Comparison of ENCODE assay signal across 9 mouse cellular contexts in the genomic region with DNA sequence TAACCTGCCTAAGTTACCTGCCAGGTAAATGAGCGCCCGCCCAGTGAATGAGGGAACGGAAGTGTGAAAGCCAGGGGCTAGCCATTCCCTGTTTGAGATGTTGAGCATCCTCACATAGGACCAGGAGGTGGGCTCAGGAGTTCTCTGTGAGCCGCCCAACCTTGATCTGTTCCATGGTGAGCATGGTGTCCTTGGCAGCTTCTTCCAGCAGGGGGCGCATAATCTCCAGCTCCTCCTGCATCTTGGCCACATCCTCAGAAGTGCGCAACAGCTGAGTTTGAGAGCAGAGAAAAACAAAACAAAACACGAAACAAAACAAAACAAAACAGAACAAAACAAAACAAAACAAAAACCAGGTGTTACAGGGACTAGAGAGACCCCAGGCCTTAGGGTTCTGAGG. TPM values are rescaled to one million over a fixed set of nuclear protein-coding genes. Genes with fewer than 3 reads are reported as not detected.
A peak's percentile ranks its signal among the peaks of the same experiment; 100 is the strongest.
DNase-seq lines count a peak whose midpoint lies in the region; TF ChIP-seq lines count a peak whose summit lies in the region.
"Had no signal": no experiment of that assay in that cellular context is flagged by ENCODE, and none has a peak within 500 bp of the region (broad histone marks: within the 10 kb centered on the region; RNA-seq: fewer than 3 reads in every experiment).

No protein-coding gene starts in this region.

- H3K27ac ChIP-seq in ES-Bruce4 (ENCODE audit: insufficient read depth, low read length): no peak overlapping the region
- H3K27ac ChIP-seq: limb, embryonic 13.5 days had no signal

- H3K4me3 ChIP-seq in ES-Bruce4 (ENCODE audit: low read depth, low read length): no peak overlapping the region
- H3K4me3 ChIP-seq: limb, embryonic 13.5 days had no signal

- no peak for TF ChIP-seq EP300 in ES-Bruce4 (IDR thresholded peaks at IDR 0.05; ENCODE audit: insufficient read depth, low read depth, low read length)

- no peaks in the 10 kb centered on the region for H3K36me3 ChIP-seq in ES-Bruce4 (ENCODE audit: control insufficient read depth, insufficient read depth, low read length, poor library complexity, severe bottlenecking)
- H3K36me3 ChIP-seq: limb, embryonic 13.5 days had no signal

- no peaks in the 10 kb centered on the region for H3K4me1 ChIP-seq in ES-Bruce4 (ENCODE audit: control insufficient read depth, insufficient read depth, low read length)

- H3K27me3 ChIP-seq in ES-Bruce4 (ENCODE audit: control insufficient read depth, insufficient read depth, low read length, poor library complexity, severe bottlenecking): no peaks in the 10 kb centered on the region
- H3K27me3 ChIP-seq: limb, embryonic 13.5 days had no signal

- TF ChIP-seq CTCF in ES-Bruce4 (IDR thresholded peaks at IDR 0.05; ENCODE audit: low read depth, low read length): peak; percentile 96

- no peak for TF ChIP-seq POLR2A in ES-Bruce4 (IDR thresholded peaks at IDR 0.05; ENCODE audit: insufficient read depth, low read length)

- peak; percentile 83 for DNase-seq in adipocyte (ENCODE audit: low spot score)
- peak; percentile 69 to 82 for DNase-seq in cerebellum, postnatal 4 days (ENCODE audit: low spot score in 2 of 2)
- DNase-seq in heart, adult 9 months (ENCODE audit: low spot score in 2 of 2): peak; percentile 28 to 53
- peak; percentile 73 to 81 for DNase-seq in layer of hippocampus, postnatal 14 days (ENCODE audit: low spot score in 2 of 2)
- peak; percentile 65 to 82 for DNase-seq in lung, postnatal 4 days
- peak; percentile 52 for DNase-seq in skeletal muscle tissue, adult 2 months (ENCODE audit: low read depth, low spot score)
- no peak for DNase-seq in yolk sac, embryonic 10.5 days (ENCODE audit: low spot score)

- no peaks in the 10 kb centered on the region for H3K9me3 ChIP-seq in ES-Bruce4 (replicated peaks; ENCODE audit: control insufficient read depth, insufficient read depth, low read length, poor library complexity, severe bottlenecking)
- H3K9me3 ChIP-seq: limb, embryonic 13.5 days had no signal

- no peak overlapping the region for H3K9ac ChIP-seq in ES-Bruce4 (ENCODE audit: low read depth, poor library complexity, severe bottlenecking)
- H3K9ac ChIP-seq: limb, embryonic 13.5 days had no signal

RNA-seq across cellular contexts. Expression of a gene that starts 20.9 kb away (rescaled TPM):
- 42.2 and 44.3 TPM in 2 replicates for polyA plus RNA-seq in ES-Bruce4 (2011; ENCODE audit: insufficient read depth, insufficient read length, low read depth, missing spikeins)
- total RNA-seq in layer of hippocampus, postnatal 14 days (2021): 100 to 1,000 TPM; 125 to 127 TPM

RNA-seq across cellular contexts. Expression of a gene that starts 21.0 kb away (rescaled TPM):
- 14.0 and 15.3 TPM in 2 replicates for polyA plus RNA-seq in ES-Bruce4 (2011; ENCODE audit: insufficient read depth, insufficient read length, low read depth, missing spikeins)
- total RNA-seq in layer of hippocampus, postnatal 14 days (2021): 1 to 10 TPM; 4.0 to 6.3 TPM

RNA-seq across cellular contexts. Expression of a gene that starts 51.5 kb away (rescaled TPM):
- polyA plus RNA-seq in ES-Bruce4 (2011; ENCODE audit: insufficient read depth, insufficient read length, low read depth, missing spikeins): 2.9 and 3.0 TPM in 2 replicates
- 1 to 10 TPM; 2.4 TPM for total RNA-seq in layer of hippocampus, postnatal 14 days (2021)

RNA-seq across cellular contexts. Expression of a gene that starts 54.5 kb away (rescaled TPM):
- polyA plus RNA-seq in ES-Bruce4 (2011; ENCODE audit: insufficient read depth, insufficient read length, low read depth, missing spikeins): not detected in 2 replicates
- total RNA-seq in layer of hippocampus, postnatal 14 days (2021): 1 to 10 TPM; 5.5 to 6.4 TPM

RNA-seq across cellular contexts. Expression of a gene that starts 55.4 kb away (rescaled TPM):
- polyA plus RNA-seq in ES-Bruce4 (2011; ENCODE audit: insufficient read depth, insufficient read length, low read depth, missing spikeins): 335 and 342 TPM in 2 replicates
- total RNA-seq in layer of hippocampus, postnatal 14 days (2021): 100 to 1,000 TPM; 433 to 449 TPM
